Mouse (Mus musculus) liver, embryonic 14.5 days (tissue): ENCODE data around the gene Abhd2.

ENCODE experiments used
- CTCF ChIP-seq: IDR thresholded peaks from 2 replicates; pipeline ENCODE4 v1.5.1; 2016; ENCODE audit warnings: antibody characterized with exemption, low read depth, control low read depth
- EP300 ChIP-seq: IDR thresholded peaks from 2 replicates; pipeline ENCODE4 v1.6.1; 2016; ENCODE audit warnings: antibody characterized with exemption, low read depth

GRCm38 (mm10) chr7:79391883-79392649 is 119.1 kb downstream of the Abhd2 start, which contains the start of gene Fanci:
- no peak for TF ChIP-seq CTCF
- TF ChIP-seq EP300, result no peak; the same call in 1 of the 2 replicates
